Mouse (Mus musculus): ENCODE data around the gene Ormdl3. TPM values are rescaled to one million over a fixed set of nuclear protein-coding genes. Genes with fewer than 3 reads are reported as not detected.
"Not testable (repeated sequence)": the region's sequence is repeated elsewhere in the genome, so short reads cannot be mapped to it uniquely, and the experiment has no call there.

The Ormdl3 gene
- polyA plus RNA-seq (2015; fragmentation: Nextera tagmentation; extraction: Ambion mirVana), result 65.1 and 66.7 TPM in 2 replicates

- peak; percentile 88 for ATAC-seq (replicated peaks; ENCODE audit: extremely low read depth, insufficient read depth, low FRiP score)
- H3K27me3 ChIP-seq (ENCODE audit: control insufficient read depth, insufficient read depth, low read length), result no peaks in the 10 kb centered on the region
- H3K9me3 ChIP-seq (replicated peaks; ENCODE audit: control insufficient read depth, low read length), result no peaks in the 10 kb centered on the region
- H3K4me1 ChIP-seq (ENCODE audit: control insufficient read depth, insufficient read depth, low read length), result peaks cover 51% of the 10 kb centered on the region
- peak within 1 kb of the TSS; percentile 96 for H3K27ac ChIP-seq (ENCODE audit: low read length)
- peak within 1 kb of the TSS; percentile 71 for H3K4me3 ChIP-seq (ENCODE audit: low read length)
- H3K9ac ChIP-seq (ENCODE audit: low read length), result peak within 1 kb of the TSS; percentile 91
- WGBS, result under 1% methylated on average over 49 of the region's 49 CpGs
- peaks cover 13% of the 10 kb centered on the region for H3K36me3 ChIP-seq (ENCODE audit: control insufficient read depth, insufficient read depth)
- H3K4me2 ChIP-seq (ENCODE audit: low read depth, low read length), result peak within 1 kb of the TSS; percentile 96
These were observed at the start of gene Ormdl3 for GRCm38 (mm10) chr11:98586892-98587563. Gene Ormdl3 (minus strand): TSS chr11:98587368.

- 21% methylated on average over 10 of the region's 10 CpGs for whole genome bisulfite sequencing
- not testable (repeated sequence) for H3K27me3 ChIP-seq (ENCODE audit: control insufficient read depth, insufficient read depth, low read length); H3K36me3 ChIP-seq (ENCODE audit: control insufficient read depth, insufficient read depth); H3K27ac ChIP-seq (ENCODE audit: low read length); H3K4me2 ChIP-seq (ENCODE audit: low read depth, low read length); ATAC-seq (replicated peaks; ENCODE audit: extremely low read depth, insufficient read depth, low FRiP score); H3K4me3 ChIP-seq (ENCODE audit: low read length); H3K4me1 ChIP-seq (ENCODE audit: control insufficient read depth, insufficient read depth, low read length); H3K9ac ChIP-seq (ENCODE audit: low read length); H3K9me3 ChIP-seq (replicated peaks; ENCODE audit: control insufficient read depth, low read length)
These were observed 48.3 kb upstream of the Ormdl3 start for GRCm38 (mm10) chr11:98635312-98635970.

DNA sequence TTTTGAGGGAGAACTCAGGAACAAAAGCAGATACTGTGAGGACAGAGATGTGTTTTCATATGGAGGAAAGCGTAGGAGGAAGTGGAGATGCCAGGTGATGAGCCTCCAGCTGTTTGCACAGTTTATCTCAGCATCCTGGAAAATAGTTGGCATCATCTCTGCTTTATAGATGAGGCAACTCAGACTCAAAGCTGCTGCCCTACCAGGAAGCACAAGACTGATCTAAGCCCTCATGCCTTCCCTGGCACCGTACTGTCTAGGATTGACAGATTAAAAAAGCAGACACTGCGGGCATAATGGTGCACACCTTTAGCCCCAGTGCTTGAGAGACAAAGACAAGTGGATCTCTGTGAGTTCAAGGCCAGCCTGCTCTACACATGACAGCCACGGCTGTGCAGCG, 43.5 kb upstream of the Ormdl3 start:
- WGBS, result 81% methylated on average over 5 of the region's 5 CpGs
- Histone ChIP-seq H3K4me3 (ENCODE audit: low read length) (no peak overlapping the region), H3K9me3 (replicated peaks; ENCODE audit: control insufficient read depth, low read length) (no peaks in the 10 kb centered on the region), H3K27me3 (ENCODE audit: control insufficient read depth, insufficient read depth, low read length) (no peaks in the 10 kb centered on the region), H3K27ac (ENCODE audit: low read length) (no peak overlapping the region), H3K9ac (ENCODE audit: low read length) (no peak overlapping the region), H3K4me1 (ENCODE audit: control insufficient read depth, insufficient read depth, low read length) (no peaks in the 10 kb centered on the region), H3K36me3 (ENCODE audit: control insufficient read depth, insufficient read depth) (no peaks in the 10 kb centered on the region), H3K4me2 (ENCODE audit: low read depth, low read length) (no peak overlapping the region)
- ATAC-seq (replicated peaks; ENCODE audit: extremely low read depth, insufficient read depth, low FRiP score), result no peak

- H3K9ac ChIP-seq (ENCODE audit: low read length), result no peak overlapping the region
- no peak overlapping the region for H3K4me2 ChIP-seq (ENCODE audit: low read depth, low read length)
- H3K9me3 ChIP-seq (replicated peaks; ENCODE audit: control insufficient read depth, low read length), result no peaks in the 10 kb centered on the region
- H3K36me3 ChIP-seq (ENCODE audit: control insufficient read depth, insufficient read depth), result no peaks in the 10 kb centered on the region
- H3K4me3 ChIP-seq (ENCODE audit: low read length), result no peak overlapping the region
- H3K27me3 ChIP-seq (ENCODE audit: control insufficient read depth, insufficient read depth, low read length), result no peaks in the 10 kb centered on the region
- WGBS, result 93% methylated on average over 3 of the region's 3 CpGs
- no peak overlapping the region for H3K27ac ChIP-seq (ENCODE audit: low read length)
- no peaks in the 10 kb centered on the region for H3K4me1 ChIP-seq (ENCODE audit: control insufficient read depth, insufficient read depth, low read length)
- no peak for ATAC-seq (replicated peaks; ENCODE audit: extremely low read depth, insufficient read depth, low FRiP score)
These were observed 41.5 kb upstream of the Ormdl3 start for GRCm38 (mm10) chr11:98628706-98629105.

- no peaks in the 10 kb centered on the region for H3K36me3 ChIP-seq (ENCODE audit: control insufficient read depth, insufficient read depth)
- no peak within 1 kb of the TSS for H3K9ac ChIP-seq (ENCODE audit: low read length)
- no peaks in the 10 kb centered on the region for H3K27me3 ChIP-seq (ENCODE audit: control insufficient read depth, insufficient read depth, low read length)
- WGBS, result 86% methylated on average over 10 of the region's 10 CpGs
- ATAC-seq (replicated peaks; ENCODE audit: extremely low read depth, insufficient read depth, low FRiP score), result no peak
- no peak within 1 kb of the TSS for H3K4me3 ChIP-seq (ENCODE audit: low read length)
- no peak within 1 kb of the TSS for H3K4me2 ChIP-seq (ENCODE audit: low read depth, low read length)
- H3K4me1 ChIP-seq (ENCODE audit: control insufficient read depth, insufficient read depth, low read length), result no peaks in the 10 kb centered on the region
- no peak within 1 kb of the TSS for H3K27ac ChIP-seq (ENCODE audit: low read length)
- H3K9me3 ChIP-seq (replicated peaks; ENCODE audit: control insufficient read depth, low read length), result peaks cover 6% of the 10 kb centered on the region
These were observed 38.6 kb upstream of the Ormdl3 start, which contains the start of the genes Gm12355 and Gsdma3 for GRCm38 (mm10) chr11:98625611-98626410. Gene Gm12355 (minus strand): TSS chr11:98625661. Gene Gsdma3 (plus strand): TSS chr11:98626360.

DNA sequence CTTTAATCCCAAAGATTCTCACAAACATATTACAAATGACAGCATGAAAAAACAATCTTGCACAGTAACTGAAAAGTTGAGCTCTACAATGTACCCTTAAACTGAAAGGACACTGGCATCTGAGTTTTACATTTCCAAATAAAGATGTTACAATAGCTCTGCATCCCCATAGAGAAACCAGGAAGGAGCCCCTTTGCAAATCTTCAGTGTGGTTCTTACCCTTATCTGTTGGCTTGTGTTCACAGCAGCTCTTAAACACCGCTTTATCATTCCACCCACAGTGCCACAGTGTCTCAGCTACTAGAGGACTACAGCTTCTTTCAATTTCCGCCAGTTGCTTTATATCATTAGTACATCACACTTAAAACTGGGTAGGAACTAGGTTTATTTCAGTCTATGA, 37.2 kb upstream of the Ormdl3 start:
- not testable (repeated sequence) for H3K4me1 ChIP-seq (ENCODE audit: control insufficient read depth, insufficient read depth, low read length); H3K4me3 ChIP-seq (ENCODE audit: low read length); H3K9me3 ChIP-seq (replicated peaks; ENCODE audit: control insufficient read depth, low read length); H3K9ac ChIP-seq (ENCODE audit: low read length); ATAC-seq (replicated peaks; ENCODE audit: extremely low read depth, insufficient read depth, low FRiP score); H3K36me3 ChIP-seq (ENCODE audit: control insufficient read depth, insufficient read depth); H3K27me3 ChIP-seq (ENCODE audit: control insufficient read depth, insufficient read depth, low read length); H3K4me2 ChIP-seq (ENCODE audit: low read depth, low read length); H3K27ac ChIP-seq (ENCODE audit: low read length)
- WGBS, result 78% methylated on average over 2 of the region's 2 CpGs

DNA sequence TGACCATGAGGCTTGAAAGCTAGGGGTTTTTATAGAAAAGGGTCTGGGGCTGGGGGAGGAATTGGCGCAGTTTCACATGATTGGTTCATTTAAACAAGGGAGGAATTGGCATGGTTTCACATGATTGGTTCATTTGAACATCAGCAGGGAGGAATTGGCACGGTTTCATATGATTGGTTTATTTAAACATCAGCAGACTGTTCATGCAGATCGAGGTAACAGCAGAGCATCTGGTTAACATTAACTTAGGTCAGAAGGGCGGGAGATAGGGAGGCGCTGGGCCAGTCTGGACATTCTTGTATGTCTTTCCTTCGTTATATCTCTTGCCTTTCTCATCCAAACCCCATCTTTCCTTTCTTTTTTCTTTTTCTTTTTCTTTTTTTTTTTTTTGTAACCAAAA, 36.8 kb upstream of the Ormdl3 start:
- ATAC-seq (replicated peaks; ENCODE audit: extremely low read depth, insufficient read depth, low FRiP score); H3K36me3 ChIP-seq (ENCODE audit: control insufficient read depth, insufficient read depth); H3K9ac ChIP-seq (ENCODE audit: low read length); H3K27me3 ChIP-seq (ENCODE audit: control insufficient read depth, insufficient read depth, low read length); H3K9me3 ChIP-seq (replicated peaks; ENCODE audit: control insufficient read depth, low read length); H3K27ac ChIP-seq (ENCODE audit: low read length); H3K4me1 ChIP-seq (ENCODE audit: control insufficient read depth, insufficient read depth, low read length); H3K4me2 ChIP-seq (ENCODE audit: low read depth, low read length); H3K4me3 ChIP-seq (ENCODE audit: low read length): not testable (repeated sequence)
- WGBS, result 68% methylated on average over 6 of the region's 6 CpGs

- 89% methylated on average over 13 of the region's 13 CpGs for WGBS
- no peak overlapping the region for H3K4me2 ChIP-seq (ENCODE audit: low read depth, low read length)
- no peak for ATAC-seq (replicated peaks; ENCODE audit: extremely low read depth, insufficient read depth, low FRiP score)
These were observed 33.6 kb upstream of the Ormdl3 start for GRCm38 (mm10) chr11:98620791-98621190.

DNA sequence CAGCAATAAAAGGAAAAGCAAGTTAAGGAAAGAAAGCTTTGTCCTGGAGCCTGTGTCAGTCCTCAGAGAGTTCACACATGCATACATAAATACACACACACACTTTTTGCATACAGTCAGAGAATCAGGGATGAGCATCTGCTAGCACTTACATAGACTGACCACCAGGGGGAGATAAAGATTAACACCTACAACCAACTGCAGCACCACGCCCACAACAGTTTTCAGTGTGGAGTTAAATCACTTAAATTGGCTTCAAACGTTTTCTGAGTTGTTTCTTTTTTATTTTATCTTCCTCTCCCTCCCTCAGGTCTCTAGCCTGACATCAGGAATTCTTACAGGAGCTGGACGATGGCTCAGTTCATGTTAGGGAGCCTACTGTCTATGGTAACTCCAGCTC, 19.6 kb upstream of the Ormdl3 start:
- no peaks in the 10 kb centered on the region for H3K9me3 ChIP-seq (replicated peaks; ENCODE audit: control insufficient read depth, low read length)
- 10% methylated on average over 3 of the region's 3 CpGs for WGBS
- no peak overlapping the region for H3K4me2 ChIP-seq (ENCODE audit: low read depth, low read length)
- no peak overlapping the region for H3K4me3 ChIP-seq (ENCODE audit: low read length)
- peaks cover 8% of the 10 kb centered on the region for H3K4me1 ChIP-seq (ENCODE audit: control insufficient read depth, insufficient read depth, low read length)
- no peak for ATAC-seq (replicated peaks; ENCODE audit: extremely low read depth, insufficient read depth, low FRiP score)
- H3K27me3 ChIP-seq (ENCODE audit: control insufficient read depth, insufficient read depth, low read length), result no peaks in the 10 kb centered on the region; the same call in 1 of the 2 replicates
- H3K27ac ChIP-seq (ENCODE audit: low read length), result no peak overlapping the region
- no peak overlapping the region for H3K9ac ChIP-seq (ENCODE audit: low read length)
- H3K36me3 ChIP-seq (ENCODE audit: control insufficient read depth, insufficient read depth), result no peaks in the 10 kb centered on the region

More at GRCm38 (mm10) chr11:98620791-98621190, 33.6 kb upstream of the Ormdl3 start:
- H3K27ac ChIP-seq (ENCODE audit: low read length), result no peak overlapping the region
- H3K36me3 ChIP-seq (ENCODE audit: control insufficient read depth, insufficient read depth), result no peaks in the 10 kb centered on the region
- no peak overlapping the region for H3K9ac ChIP-seq (ENCODE audit: low read length)
- H3K4me1 ChIP-seq (ENCODE audit: control insufficient read depth, insufficient read depth, low read length), result no peaks in the 10 kb centered on the region
- peaks cover 6% of the 10 kb centered on the region for H3K9me3 ChIP-seq (replicated peaks; ENCODE audit: control insufficient read depth, low read length)
- H3K27me3 ChIP-seq (ENCODE audit: control insufficient read depth, insufficient read depth, low read length), result no peaks in the 10 kb centered on the region
- no peak overlapping the region for H3K4me3 ChIP-seq (ENCODE audit: low read length)
